ENCODE assay signal across 8 mouse cellular contexts in the genomic region with DNA sequence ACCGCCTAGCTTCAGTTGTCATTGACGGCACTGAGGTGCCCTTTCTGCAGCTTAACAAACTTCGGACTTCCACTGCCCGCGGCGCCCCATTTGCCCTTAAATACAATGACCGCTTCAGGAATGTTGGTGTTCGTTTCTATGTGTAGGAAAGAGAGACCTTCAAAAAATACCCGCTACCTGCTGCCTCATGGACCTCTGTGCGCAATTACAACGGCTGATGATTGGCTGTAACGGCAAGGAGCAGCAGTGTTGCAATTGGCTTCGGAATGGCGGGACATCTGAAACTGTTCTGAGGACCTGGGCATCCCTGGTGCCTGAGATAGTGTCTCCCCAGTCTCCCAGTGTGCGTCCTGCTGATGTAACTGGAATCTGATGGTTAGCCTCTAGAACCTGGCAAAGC. TPM values are rescaled to one million over a fixed set of nuclear protein-coding genes. Genes with fewer than 3 reads are reported as not detected.
DNase-seq lines count a peak whose midpoint lies in the region; ATAC-seq and TF ChIP-seq lines count a peak whose summit lies in the region.

No protein-coding gene starts in this region.

- H3K4me1 ChIP-seq in MEL (ENCODE audit: control insufficient read depth in 1 of 2, insufficient read depth in 2 of 2, low read length in 2 of 2), result peaks cover 7 to 28% of the 10 kb centered on the region in 2 experiments
- H3K4me1 ChIP-seq in hindbrain, embryonic 13.5 days (replicated peaks), result peaks cover 14% of the 10 kb centered on the region
- H3K4me1 ChIP-seq in megakaryocyte, embryonic 14.5 days, result peaks cover 33% of the 10 kb centered on the region
- 0 out of 2 replicates have a peak, but pooled peaks cover 5% of the 10 kb centered on the region for H3K4me1 ChIP-seq in stomach, embryonic 16.5 days (ENCODE audit: control insufficient read depth, insufficient read depth, low read length)

- H3K27me3 ChIP-seq in MEL (ENCODE audit: control insufficient read depth in 1 of 2, insufficient read depth in 2 of 2, low read length in 2 of 2), result no peaks in the 10 kb centered on the region
- H3K27me3 ChIP-seq in hindbrain, embryonic 13.5 days, result peaks cover 14% of the 10 kb centered on the region
- H3K27me3 ChIP-seq in megakaryocyte, embryonic 14.5 days (replicated peaks), result peaks cover 10% of the 10 kb centered on the region
- H3K27me3 ChIP-seq in stomach, embryonic 16.5 days (ENCODE audit: control insufficient read depth, insufficient read depth, low read length), result no peaks in the 10 kb centered on the region

- TF ChIP-seq CTCF in MEL (IDR thresholded peaks at IDR 0.05 in 2 of 3, conservative IDR thresholded peaks at IDR 0.05 in 1 of 3; ENCODE audit: control insufficient read depth in 1 of 3, insufficient read depth in 1 of 3, low read depth in 2 of 3, low read length in 3 of 3, poor library complexity in 1 of 3, severe bottlenecking in 1 of 3), result no peak

- intact Hi-C loops in left cerebral cortex, postnatal 14 days (cut with DNase I), result no loop called here

- peak; percentile 49 for DNase-seq in CD4-positive, CD25-positive, alpha-beta regulatory T cell, adult 2 months (ENCODE audit: low read depth, low spot score)
- peak; percentile 66 for DNase-seq in MEL (ENCODE audit: low read depth, low spot score)
- peak; percentile 42 to 57 for DNase-seq in left cerebral cortex, postnatal 14 days (ENCODE audit: low spot score in 2 of 2)
- DNase-seq in thymus, postnatal 10 days (ENCODE audit: low spot score in 2 of 2), result no peak

- no peak for TF ChIP-seq EP300 in MEL (IDR thresholded peaks at IDR 0.05; ENCODE audit: low read depth in 1 of 2, low read length in 2 of 2)

- H3K79me2 ChIP-seq in MEL (ENCODE audit: control insufficient read depth, insufficient read depth, low read length, poor library complexity), result peaks cover 4% of the 10 kb centered on the region; the same call in 1 of the 2 replicates

- no peaks in the 10 kb centered on the region for H3K9me3 ChIP-seq in MEL (replicated peaks; ENCODE audit: insufficient read depth, low read length)
- H3K9me3 ChIP-seq in hindbrain, embryonic 13.5 days, result no peaks in the 10 kb centered on the region
- peaks cover 15% of the 10 kb centered on the region for H3K9me3 ChIP-seq in megakaryocyte, embryonic 14.5 days
- no peaks in the 10 kb centered on the region for H3K9me3 ChIP-seq in stomach, embryonic 16.5 days (replicated peaks; ENCODE audit: control insufficient read depth, low read length)

- peak overlapping the region; percentile 98 for H3K4me2 ChIP-seq in hindbrain, embryonic 13.5 days
- H3K4me2 ChIP-seq in stomach, embryonic 16.5 days (ENCODE audit: low read depth, low read length), result peak overlapping the region; percentile 63

- H3K9ac ChIP-seq in MEL (ENCODE audit: control insufficient read depth, low read depth, low read length, poor library complexity, severe bottlenecking), result peak overlapping the region; percentile 57
- peak overlapping the region; percentile 90 for H3K9ac ChIP-seq in hindbrain, embryonic 13.5 days
- peak overlapping the region; percentile 83; the same call in 1 of the 2 replicates for H3K9ac ChIP-seq in stomach, embryonic 16.5 days (ENCODE audit: low read length)

- peak overlapping the region; percentile 29 for H3K27ac ChIP-seq in MEL (ENCODE audit: control insufficient read depth, low read depth, low read length)
- peak overlapping the region; percentile 83 for H3K27ac ChIP-seq in hindbrain, embryonic 13.5 days
- H3K27ac ChIP-seq in stomach, embryonic 16.5 days (ENCODE audit: low read length), result no peak overlapping the region

- peaks cover 0 to 26% of the 10 kb centered on the region in 2 experiments; a peak in 2 of 4 replicates for H3K36me3 ChIP-seq in MEL (ENCODE audit: control insufficient read depth in 1 of 2, insufficient read depth in 2 of 2, low read length in 2 of 2)
- H3K36me3 ChIP-seq in hindbrain, embryonic 13.5 days, result peaks cover 18% of the 10 kb centered on the region
- H3K36me3 ChIP-seq in megakaryocyte, embryonic 14.5 days (replicated peaks; ENCODE audit: low read length), result peaks cover 32% of the 10 kb centered on the region
- no peaks in the 10 kb centered on the region for H3K36me3 ChIP-seq in stomach, embryonic 16.5 days (ENCODE audit: control insufficient read depth, insufficient read depth, low read length)

- under 1% methylated on average over 15 of the region's 15 CpGs for WGBS in hindbrain, embryonic 13.5 days
- WGBS in stomach, embryonic 16.5 days, result 1% methylated on average over 15 of the region's 15 CpGs

- TF ChIP-seq POLR2A in MEL (IDR thresholded peaks at IDR 0.05; ENCODE audit: control insufficient read depth in 1 of 2, insufficient read depth in 1 of 2, low read depth in 1 of 2, low read length in 2 of 2, poor library complexity in 1 of 2), result no peak

- peak; percentile 62 for ATAC-seq in erythroid progenitor cell, adult 5-6 weeks (replicated peaks; ENCODE audit: low FRiP score, poor library complexity, severe bottlenecking)
- ATAC-seq in hindbrain, embryonic 13.5 days (ENCODE audit: low FRiP score), result peak; percentile 87
- peak; percentile 30; the same call in 1 of the 2 replicates for ATAC-seq in stomach, embryonic 16.5 days (ENCODE audit: insufficient read depth, low FRiP score)

- H3K4me3 ChIP-seq in MEL (ENCODE audit: control insufficient read depth in 1 of 2, insufficient read depth in 1 of 2, low read depth in 2 of 2, low read length in 2 of 2), result peak overlapping the region; percentile 69 to 98
- peak overlapping the region; percentile 75 for H3K4me3 ChIP-seq in hindbrain, embryonic 13.5 days
- peak overlapping the region; percentile 97 for H3K4me3 ChIP-seq in megakaryocyte, embryonic 14.5 days (replicated peaks)
- peak overlapping the region; percentile 71 for H3K4me3 ChIP-seq in stomach, embryonic 16.5 days (replicated peaks; ENCODE audit: low read length)

- no peak for TF ChIP-seq RAD21 in MEL (IDR thresholded peaks at IDR 0.05; ENCODE audit: low read depth, low read length)

RNA-seq across cellular contexts. Expression of gene Zfp688, which starts 0.4 kb away (rescaled TPM):
- total RNA-seq in MEL (2012; rRNA removed), result 8.6 and 11.1 TPM in 2 replicates
- polyA plus RNA-seq in MEL (2012; ENCODE audit: insufficient read depth in 1 of 2, insufficient read length in 2 of 2, low read depth in 1 of 2, low replicate concordance in 2 of 2, missing spikeins in 1 of 2), result 10 to 100 TPM in 1 of 2 experiments, not detected in 1; 18.1 TPM
- 5.0 and 20.9 TPM in 2 replicates for total RNA-seq in erythroid progenitor cell, adult 5-6 weeks (2015; ENCODE audit: low replicate concordance)
- total RNA-seq in erythroid progenitor cell, adult 5-6 weeks (2017; ENCODE audit: low replicate concordance), result 5.0 and 6.7 TPM in 2 replicates
- 34.1 and 35.0 TPM in 2 replicates for polyA plus RNA-seq in hindbrain, embryonic 13.5 days (2015; fragmentation: Nextera tagmentation; extraction: Ambion mirVana)
- total RNA-seq in left cerebral cortex, postnatal 14 days (2021), result 10 to 100 TPM; 11.4 to 11.7 TPM
- 12.3 and 25.6 TPM in 2 replicates for polyA plus RNA-seq in megakaryocyte, embryonic 14.5 days (2012; ENCODE audit: insufficient read depth, low replicate concordance)
- 21.5 and 24.4 TPM in 2 replicates for polyA plus RNA-seq in stomach, embryonic 16.5 days (2015; fragmentation: Nextera tagmentation; extraction: Ambion mirVana)

RNA-seq across cellular contexts. Expression of gene Zfp764, which starts 15.6 kb away (rescaled TPM):
- 3.7 and 4.1 TPM in 2 replicates for total RNA-seq in MEL (2012; rRNA removed)
- 1 to 10 TPM in 1 of 2 experiments, not detected in 1; 3.1 TPM for polyA plus RNA-seq in MEL (2012; ENCODE audit: insufficient read depth in 1 of 2, insufficient read length in 2 of 2, low read depth in 1 of 2, low replicate concordance in 2 of 2, missing spikeins in 1 of 2)
- total RNA-seq in erythroid progenitor cell, adult 5-6 weeks (2015; ENCODE audit: low replicate concordance), result 1.4 TPM in 1 of 2 replicates, not detected in the other
- total RNA-seq in erythroid progenitor cell, adult 5-6 weeks (2017; ENCODE audit: low replicate concordance), result 1.4 TPM in 1 of 2 replicates, not detected in the other
- polyA plus RNA-seq in hindbrain, embryonic 13.5 days (2015; fragmentation: Nextera tagmentation; extraction: Ambion mirVana), result 4.0 and 4.8 TPM in 2 replicates
- total RNA-seq in left cerebral cortex, postnatal 14 days (2021), result 1 to 10 TPM; 2.9 to 4.1 TPM
- polyA plus RNA-seq in megakaryocyte, embryonic 14.5 days (2012; ENCODE audit: insufficient read depth, low replicate concordance), result 0.32 TPM in 1 of 2 replicates, not detected in the other
- polyA plus RNA-seq in stomach, embryonic 16.5 days (2015; fragmentation: Nextera tagmentation; extraction: Ambion mirVana), result 7.1 and 7.6 TPM in 2 replicates

RNA-seq across cellular contexts. Expression of gene Zfp689, which starts 26.7 kb away (rescaled TPM):
- total RNA-seq in MEL (2012; rRNA removed), result 4.0 and 4.9 TPM in 2 replicates
- polyA plus RNA-seq in MEL (2012; ENCODE audit: insufficient read depth in 1 of 2, insufficient read length in 2 of 2, low read depth in 1 of 2, low replicate concordance in 2 of 2, missing spikeins in 1 of 2), result 1 to 10 TPM in 1 of 2 experiments, not detected in 1; 7.2 TPM
- total RNA-seq in erythroid progenitor cell, adult 5-6 weeks (2015; ENCODE audit: low replicate concordance), result 3.2 and 3.8 TPM in 2 replicates
- 3.1 and 6.1 TPM in 2 replicates for total RNA-seq in erythroid progenitor cell, adult 5-6 weeks (2017; ENCODE audit: low replicate concordance)
- polyA plus RNA-seq in hindbrain, embryonic 13.5 days (2015; fragmentation: Nextera tagmentation; extraction: Ambion mirVana), result 15.0 and 16.2 TPM in 2 replicates
- total RNA-seq in left cerebral cortex, postnatal 14 days (2021), result 1 to 10 TPM; 5.4 to 7.9 TPM
- polyA plus RNA-seq in megakaryocyte, embryonic 14.5 days (2012; ENCODE audit: insufficient read depth, low replicate concordance), result 4.4 and 12.0 TPM in 2 replicates
- polyA plus RNA-seq in stomach, embryonic 16.5 days (2015; fragmentation: Nextera tagmentation; extraction: Ambion mirVana), result 5.0 and 5.8 TPM in 2 replicates

RNA-seq across cellular contexts. Expression of gene E430018J23Rik, which starts 28.8 kb away (rescaled TPM):
- 2.3 and 2.5 TPM in 2 replicates for total RNA-seq in MEL (2012; rRNA removed)
- 1 to 10 TPM in 1 of 2 experiments, not detected in 1; 2.1 TPM for polyA plus RNA-seq in MEL (2012; ENCODE audit: insufficient read depth in 1 of 2, insufficient read length in 2 of 2, low read depth in 1 of 2, low replicate concordance in 2 of 2, missing spikeins in 1 of 2)
- total RNA-seq in erythroid progenitor cell, adult 5-6 weeks (2015; ENCODE audit: low replicate concordance), result not detected in 2 replicates
- not detected in 2 replicates for total RNA-seq in erythroid progenitor cell, adult 5-6 weeks (2017; ENCODE audit: low replicate concordance)
- 7.7 TPM in 2 replicates for polyA plus RNA-seq in hindbrain, embryonic 13.5 days (2015; fragmentation: Nextera tagmentation; extraction: Ambion mirVana)
- total RNA-seq in left cerebral cortex, postnatal 14 days (2021), result 1 to 10 TPM; 6.2 to 6.8 TPM
- 5.5 TPM in 1 of 2 replicates, not detected in the other for polyA plus RNA-seq in megakaryocyte, embryonic 14.5 days (2012; ENCODE audit: insufficient read depth, low replicate concordance)
- polyA plus RNA-seq in stomach, embryonic 16.5 days (2015; fragmentation: Nextera tagmentation; extraction: Ambion mirVana), result 6.1 and 9.3 TPM in 2 replicates

RNA-seq across cellular contexts. Expression of gene 9130019O22Rik, which starts 35.3 kb away (rescaled TPM):
- 1.4 and 2.1 TPM in 2 replicates for total RNA-seq in MEL (2012; rRNA removed)
- 1 to 10 TPM in 1 of 2 experiments, not detected in 1; 1.5 TPM for polyA plus RNA-seq in MEL (2012; ENCODE audit: insufficient read depth in 1 of 2, insufficient read length in 2 of 2, low read depth in 1 of 2, low replicate concordance in 2 of 2, missing spikeins in 1 of 2)
- 1.1 TPM in 1 of 2 replicates, not detected in the other for total RNA-seq in erythroid progenitor cell, adult 5-6 weeks (2015; ENCODE audit: low replicate concordance)
- total RNA-seq in erythroid progenitor cell, adult 5-6 weeks (2017; ENCODE audit: low replicate concordance), result 0.26 TPM in 1 of 2 replicates, not detected in the other
- 5.4 and 5.7 TPM in 2 replicates for polyA plus RNA-seq in hindbrain, embryonic 13.5 days (2015; fragmentation: Nextera tagmentation; extraction: Ambion mirVana)
- 1 to 10 TPM; 2.7 to 2.8 TPM for total RNA-seq in left cerebral cortex, postnatal 14 days (2021)
- polyA plus RNA-seq in megakaryocyte, embryonic 14.5 days (2012; ENCODE audit: insufficient read depth, low replicate concordance), result 0.07 and 1.7 TPM in 2 replicates
- polyA plus RNA-seq in stomach, embryonic 16.5 days (2015; fragmentation: Nextera tagmentation; extraction: Ambion mirVana), result 6.2 and 6.7 TPM in 2 replicates

Comparison
In these comparisons a context has a peak if more than half of its experiments do, and no peak if none do; other contexts are left out.
1. DNase-seq: peak in CD4-positive, CD25-positive, alpha-beta regulatory T cell, adult 2 months (single experiment), MEL (single experiment) and left cerebral cortex, postnatal 14 days (2 of 2); none in thymus, postnatal 10 days (0 of 2).
2. ATAC-seq: peak in every context shown above with its lines; median percentile 87 in hindbrain, embryonic 13.5 days; 62 in erythroid progenitor cell, adult 5-6 weeks; 30 in stomach, embryonic 16.5 days.
3. Peak in every context shown above with its lines, with median percentiles within 50 percentile points of each other: H3K4me3 ChIP-seq and H3K9ac ChIP-seq.